Mouse (Mus musculus) urinary bladder, postnatal 10 days (tissue): ENCODE measurements around the gene Slc35a1.
A peak's percentile ranks its signal among the peaks of the same experiment; 100 is the strongest.
"Not testable (repeated sequence)": the region's sequence is repeated elsewhere in the genome, so short reads cannot be mapped to it uniquely, and the experiment has no call there.

Experiments used
- DNase-seq: peaks from one replicate; pipeline ENCODE4 v3.0.0; 2022; ENCODE audit warnings: low spot score

Slc35a1 gene

DNA sequence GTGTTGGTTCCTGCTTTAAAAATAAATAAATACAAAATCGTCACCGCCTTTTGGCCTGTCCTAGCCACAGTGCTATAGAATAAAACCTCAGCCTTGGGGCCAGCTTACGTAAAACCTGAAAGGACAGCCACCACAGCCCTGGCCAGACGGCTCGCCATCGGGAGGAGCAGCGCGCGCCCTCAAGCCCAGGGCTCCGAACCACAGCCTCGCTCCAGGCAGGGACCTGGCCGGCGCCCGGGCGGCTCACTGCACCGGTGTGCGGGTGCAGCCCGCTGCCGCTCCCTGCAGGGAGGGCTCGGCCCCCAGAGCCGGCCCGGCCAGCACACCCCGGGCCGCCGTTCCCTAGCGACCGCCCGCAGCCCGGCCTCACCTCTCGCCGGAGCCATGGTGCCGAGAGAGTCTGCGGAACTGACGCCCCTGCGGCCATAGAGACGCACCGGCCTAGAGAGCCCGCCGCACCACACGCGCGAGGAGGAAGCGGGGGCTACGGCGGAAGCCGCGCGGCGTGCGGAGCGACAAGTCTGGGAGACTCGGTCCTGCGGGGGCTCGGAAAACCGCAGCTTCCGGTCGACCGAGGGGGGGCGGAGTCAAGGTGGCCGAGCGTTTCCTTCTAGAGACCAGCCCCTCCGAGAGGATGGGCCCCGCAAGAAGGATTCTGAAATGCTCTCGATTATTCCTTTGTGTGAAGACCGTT, at the start of gene Slc35a1:
Gene Slc35a1, minus strand, starts transcription at position 565 of the 694 bp plus-strand sequence.
- DNase-seq: peak; percentile 73

DNA sequence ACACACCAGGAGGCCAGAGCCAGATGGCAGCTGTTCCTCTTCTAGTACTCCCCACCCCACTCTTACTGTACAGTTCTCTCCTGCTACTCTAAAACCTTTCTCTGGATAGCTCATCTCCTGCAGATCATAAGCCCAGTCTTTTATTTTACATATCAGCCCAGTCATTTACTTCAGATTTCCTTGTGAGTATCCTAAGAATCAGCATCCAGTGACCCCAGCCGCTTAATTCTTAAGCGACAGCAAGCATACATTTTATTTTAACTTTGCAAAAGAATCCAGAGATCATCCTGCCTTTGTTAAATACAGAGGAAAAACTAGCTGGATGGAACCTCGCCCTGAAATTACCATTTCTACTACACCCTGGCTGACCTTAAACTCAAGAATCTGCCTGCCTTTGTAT, 47.2 kb upstream of the Slc35a1 start:
- DNase-seq: no peak

DNA sequence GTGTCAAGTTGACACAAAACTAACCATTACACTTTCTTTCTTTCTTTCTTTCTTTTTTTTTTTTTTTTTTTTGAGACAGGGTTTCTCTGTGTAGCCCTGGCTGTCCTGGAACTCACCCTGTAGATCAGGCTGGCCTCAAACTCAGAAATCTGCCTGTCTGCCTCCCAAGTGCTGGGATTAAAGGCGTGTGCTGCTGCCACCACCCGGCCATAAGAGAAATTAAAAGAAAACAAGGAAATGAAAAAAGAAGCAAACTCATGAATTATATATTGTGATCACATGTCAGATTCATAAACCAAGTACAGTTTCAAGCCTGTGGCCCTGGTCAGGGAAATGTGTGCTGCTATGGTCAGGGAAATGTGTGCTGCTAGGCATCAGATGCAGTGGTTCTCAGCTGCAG, 46.2 kb upstream of the Slc35a1 start:
- DNase-seq: not testable (repeated sequence)

DNA sequence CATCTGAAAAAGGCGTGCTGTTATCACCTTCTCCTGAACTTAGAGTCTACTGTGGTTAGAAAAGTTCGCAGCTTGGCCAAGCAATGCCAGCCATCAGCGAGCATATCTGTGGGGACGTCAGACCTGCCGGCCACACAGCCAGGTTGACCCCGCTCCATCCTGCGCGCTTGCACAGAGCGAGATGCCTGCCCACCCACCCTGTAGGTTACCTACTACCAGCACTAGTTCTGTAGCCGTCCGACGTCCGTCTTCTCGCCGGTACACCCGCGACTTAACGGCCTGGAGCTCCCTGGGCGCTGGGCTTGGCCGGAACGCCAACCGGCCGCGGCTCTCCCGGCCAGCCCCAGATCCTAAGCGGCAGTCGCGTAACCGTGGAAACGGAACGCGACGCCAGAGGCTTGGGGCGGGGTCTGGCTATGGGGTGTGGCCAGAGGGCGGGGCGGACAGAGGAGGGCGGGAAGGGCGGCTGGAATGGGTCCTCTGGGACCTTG, 42.7 kb upstream of the Slc35a1 start, which contains the start of gene Cfap206:
Gene Cfap206, minus strand, starts transcription at position 356 of the 491 bp plus-strand sequence.
- DNase-seq: no peak

DNA sequence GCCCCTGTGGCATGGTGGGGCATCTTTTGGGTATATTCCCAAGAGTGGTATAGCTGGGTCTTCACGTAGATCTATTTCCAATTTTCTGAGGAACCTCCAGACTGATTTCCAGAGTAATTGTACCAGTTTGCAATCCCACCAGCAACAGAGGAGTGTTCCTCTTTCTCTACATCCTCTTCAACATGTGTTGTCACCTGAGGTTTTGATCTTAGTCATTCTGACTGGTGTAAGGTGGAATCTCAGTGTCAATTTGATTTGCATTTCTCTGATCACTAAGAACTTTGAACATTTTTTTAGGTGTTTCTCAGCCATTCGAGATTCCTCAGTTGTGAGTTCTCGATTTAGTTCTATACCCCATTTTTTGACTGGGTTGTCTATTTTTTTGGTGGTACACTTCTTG, 38.5 kb upstream of the Slc35a1 start:
- not testable (repeated sequence) for DNase-seq

DNA sequence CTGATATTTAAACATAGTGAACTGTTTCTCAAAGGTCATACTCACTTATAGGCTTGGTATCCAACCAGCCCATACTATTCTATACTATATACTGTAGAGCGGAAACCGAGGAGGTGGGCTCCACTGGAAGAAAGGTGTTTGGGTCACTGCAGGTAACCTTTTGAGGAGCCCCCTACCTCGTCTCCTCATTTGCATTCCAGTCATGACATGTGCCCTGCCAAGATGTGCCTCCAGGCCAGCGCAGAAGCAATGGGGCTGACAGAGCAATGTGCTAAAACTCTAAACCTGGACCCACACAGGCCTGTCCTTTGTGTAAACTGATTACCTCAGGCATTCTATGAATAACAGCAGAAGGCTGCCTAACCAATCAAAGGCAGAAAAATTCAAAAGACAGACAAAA, 37.1 kb upstream of the Slc35a1 start:
- no peak for DNase-seq

DNA sequence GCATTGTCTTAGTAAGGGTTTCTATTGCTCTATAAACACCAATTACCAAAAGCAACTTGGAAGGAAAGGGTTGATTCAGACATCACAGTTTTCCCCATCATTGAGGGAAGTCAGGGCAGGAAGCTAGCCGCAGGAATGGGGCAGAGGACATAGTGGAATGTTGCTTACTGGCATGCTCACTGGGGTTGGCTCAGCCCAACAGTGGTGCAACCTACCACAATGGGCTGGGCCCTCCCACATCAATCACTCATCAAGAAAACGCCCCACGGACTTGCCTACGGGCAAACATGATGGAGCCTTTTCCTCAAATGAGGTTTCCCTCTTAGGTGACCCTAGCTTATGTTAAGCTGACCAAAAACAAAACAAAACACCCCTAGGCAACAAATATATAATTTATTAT, 35.9 kb upstream of the Slc35a1 start:
- DNase-seq: no peak

DNA sequence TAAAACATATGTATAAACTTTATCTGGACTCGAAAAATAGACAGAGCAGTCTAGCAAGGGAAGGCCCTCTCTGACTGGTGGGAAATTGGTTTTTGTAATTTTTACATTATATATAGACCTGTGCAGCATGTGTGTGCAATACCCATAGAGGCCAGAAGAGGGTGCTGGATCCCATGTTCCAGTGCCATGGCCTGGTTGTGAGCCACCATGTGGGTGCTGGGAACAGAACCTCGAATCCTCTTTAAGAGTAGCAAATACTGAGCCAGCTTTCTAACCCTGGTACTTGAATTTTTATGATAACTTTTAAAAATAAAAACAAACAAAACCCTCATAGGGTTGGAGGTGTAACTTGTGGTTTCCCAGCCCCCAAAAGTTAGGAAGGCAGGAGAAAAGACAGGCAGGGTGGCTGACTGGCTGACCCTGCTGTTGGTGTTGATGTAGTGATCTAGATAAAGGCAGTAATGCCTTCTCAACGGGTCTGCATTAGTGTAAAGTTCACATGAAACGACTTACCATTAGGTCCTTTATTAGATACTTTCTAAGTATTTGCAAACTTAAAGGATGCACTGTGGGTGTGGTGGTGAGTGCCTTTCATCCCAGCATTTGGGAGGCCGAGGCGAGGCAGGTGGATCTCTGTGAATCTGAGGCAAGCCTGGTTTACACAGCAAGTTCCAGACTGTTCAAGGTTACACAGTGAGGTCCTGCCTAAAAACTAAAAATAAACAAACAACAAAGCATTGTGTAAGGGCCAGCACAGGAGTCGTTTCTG, 33.1 kb upstream of the Slc35a1 start:
- DNase-seq: no peak

DNA sequence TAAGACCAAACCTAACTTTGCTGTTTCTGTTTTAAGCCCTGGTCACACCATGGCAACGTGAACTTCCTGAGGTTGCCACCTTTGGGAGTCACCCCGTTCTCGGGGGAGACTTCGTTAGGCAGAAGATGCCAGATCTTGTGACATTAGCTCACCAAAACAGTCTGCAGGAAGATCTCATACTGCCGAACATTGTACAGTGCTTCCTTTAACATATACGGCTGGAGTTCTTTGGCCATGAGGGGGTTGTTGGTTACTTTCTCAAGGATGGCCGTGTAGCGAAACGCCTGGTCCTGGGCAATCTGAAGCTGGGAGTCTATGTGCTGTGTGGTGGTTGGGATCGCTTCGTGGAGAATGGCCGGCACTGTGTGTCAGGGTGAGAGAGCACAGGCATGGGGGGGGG, 32.2 kb upstream of the Slc35a1 start:
- DNase-seq: no peak

DNA sequence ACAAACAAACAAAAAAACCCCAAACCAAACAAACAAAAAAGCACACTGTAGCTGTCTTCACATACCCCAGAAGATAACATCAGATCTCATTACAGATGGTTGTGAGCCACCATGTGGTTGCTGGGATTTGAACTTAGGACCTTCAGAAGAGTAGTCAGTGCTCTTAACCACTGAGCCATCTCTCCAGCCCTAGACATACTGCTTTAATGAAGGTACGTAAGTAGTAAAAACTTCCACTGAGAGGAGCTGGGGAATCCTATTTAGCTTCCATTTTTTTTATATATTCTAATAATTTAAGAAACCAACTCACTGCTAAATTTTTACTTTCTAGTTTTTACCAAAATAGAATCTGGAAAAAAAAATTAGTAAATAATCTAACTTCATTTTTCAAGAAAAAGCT, 27.8 kb upstream of the Slc35a1 start:
- no peak for DNase-seq

DNA sequence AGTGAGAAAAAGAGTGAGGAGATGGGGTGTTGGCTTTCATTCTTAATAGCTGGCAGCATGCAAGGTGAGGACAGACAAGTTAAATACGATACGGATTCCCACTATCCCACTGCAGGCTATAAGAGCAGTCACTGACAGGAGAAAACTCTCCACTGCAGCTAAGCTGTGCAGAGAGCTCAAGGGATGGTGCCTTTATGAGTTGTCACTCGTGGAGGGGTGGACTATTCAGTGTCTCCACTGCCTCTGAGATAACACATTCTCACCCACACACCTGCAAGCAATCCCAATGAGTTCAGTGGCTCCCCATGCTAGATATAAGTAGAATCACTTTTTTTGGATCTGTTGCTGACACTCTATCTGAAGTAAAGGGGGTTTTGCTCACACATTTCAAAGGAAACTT, 20.9 kb upstream of the Slc35a1 start:
- no peak for DNase-seq

DNA sequence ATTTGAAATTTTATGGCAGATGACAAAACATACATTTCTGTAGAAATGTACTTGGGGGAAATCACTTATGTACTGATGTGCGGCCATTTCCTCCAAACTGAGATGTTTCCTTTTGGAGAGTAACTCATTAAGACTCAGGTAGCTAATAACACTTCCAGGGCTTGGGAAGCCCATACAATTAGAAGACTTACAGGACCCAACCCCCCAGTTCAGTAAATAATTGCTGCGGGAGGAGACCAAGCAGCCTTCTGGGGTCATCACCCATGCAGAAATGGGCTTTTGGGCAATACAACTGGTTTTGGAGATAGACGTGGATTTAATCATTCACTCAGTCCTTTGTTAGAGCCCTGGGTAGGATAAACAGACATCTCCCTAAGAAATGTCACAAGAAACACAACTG, 20.0 kb upstream of the Slc35a1 start:
- DNase-seq: no peak

DNA sequence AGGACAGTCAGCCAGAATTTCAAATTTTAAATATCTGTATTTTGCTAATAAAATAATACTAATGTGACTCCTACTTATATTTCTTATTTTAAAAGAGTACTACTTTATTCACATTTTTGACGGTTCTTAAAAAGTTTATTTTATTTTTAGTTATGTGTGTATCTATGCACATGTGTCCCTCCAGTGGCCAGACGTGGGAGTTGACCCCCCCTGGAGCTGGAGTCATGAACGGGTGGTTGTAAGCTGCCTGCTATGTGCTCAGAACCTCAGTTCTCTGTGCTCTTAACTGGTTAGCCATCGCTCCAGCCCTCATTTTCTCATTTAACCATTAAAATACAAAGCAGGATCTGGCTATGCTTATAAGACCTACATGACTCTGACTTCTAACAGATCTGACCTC, 15.8 kb upstream of the Slc35a1 start:
- DNase-seq: no peak

DNA sequence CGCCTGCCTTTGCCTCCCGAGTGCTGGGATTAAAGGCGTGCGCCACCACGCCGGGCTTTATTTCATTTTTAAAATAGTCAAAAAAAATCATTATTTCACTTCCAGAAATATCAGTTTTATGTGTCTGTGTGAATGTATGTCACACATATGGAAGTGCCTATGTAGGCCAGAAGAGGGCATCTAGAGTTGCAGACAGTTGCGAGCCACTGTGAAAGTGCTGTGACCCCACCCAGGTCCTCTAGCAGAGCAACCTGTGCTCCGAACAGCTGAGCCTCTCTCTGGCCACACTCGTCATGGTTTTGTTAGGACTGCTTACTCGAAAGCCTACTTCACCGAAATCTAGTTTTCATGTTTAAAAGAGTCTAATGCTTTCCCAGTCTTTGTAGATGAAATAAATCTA, 15.0 kb upstream of the Slc35a1 start:
- DNase-seq: no peak

DNA sequence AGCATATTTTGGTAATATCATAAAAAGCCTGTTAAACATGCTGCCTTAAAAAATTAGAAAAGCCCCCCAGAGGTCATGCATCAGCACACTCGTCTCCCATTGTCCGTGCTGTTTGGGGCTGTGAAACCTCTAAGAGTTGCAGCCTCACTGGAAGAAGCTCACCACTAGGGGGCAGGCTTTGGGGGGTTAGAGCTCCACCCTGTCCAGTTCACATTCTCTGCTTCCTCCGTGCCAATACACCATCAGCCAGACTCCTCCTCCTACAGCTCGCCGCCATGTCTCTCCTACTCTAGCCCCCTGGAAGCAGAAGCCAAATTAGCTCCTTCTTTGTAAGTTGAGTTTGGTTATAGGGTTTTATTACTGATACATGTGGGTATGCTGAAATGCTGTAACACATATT, 14.3 kb upstream of the Slc35a1 start:
- no peak for DNase-seq

DNA sequence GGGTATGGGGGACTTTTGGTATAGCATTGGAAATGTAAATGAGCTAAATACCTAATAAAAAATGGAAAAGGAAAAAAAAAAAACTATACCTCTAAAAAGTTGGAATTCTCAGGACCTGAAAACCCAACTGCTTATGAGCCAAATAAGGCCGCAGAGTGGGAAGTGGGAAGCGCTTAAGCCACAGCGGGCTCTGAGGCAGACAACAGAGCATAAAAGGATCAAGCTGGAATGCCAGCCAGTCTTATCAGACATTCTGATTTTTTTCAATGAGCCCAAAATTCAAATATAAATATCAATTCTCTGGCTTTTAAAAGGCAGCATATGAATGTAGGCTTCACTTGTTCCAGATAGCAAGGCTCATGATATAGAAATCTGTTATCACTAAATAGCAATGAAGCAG, 783 bp upstream of the Slc35a1 start:
- DNase-seq: no peak

DNA sequence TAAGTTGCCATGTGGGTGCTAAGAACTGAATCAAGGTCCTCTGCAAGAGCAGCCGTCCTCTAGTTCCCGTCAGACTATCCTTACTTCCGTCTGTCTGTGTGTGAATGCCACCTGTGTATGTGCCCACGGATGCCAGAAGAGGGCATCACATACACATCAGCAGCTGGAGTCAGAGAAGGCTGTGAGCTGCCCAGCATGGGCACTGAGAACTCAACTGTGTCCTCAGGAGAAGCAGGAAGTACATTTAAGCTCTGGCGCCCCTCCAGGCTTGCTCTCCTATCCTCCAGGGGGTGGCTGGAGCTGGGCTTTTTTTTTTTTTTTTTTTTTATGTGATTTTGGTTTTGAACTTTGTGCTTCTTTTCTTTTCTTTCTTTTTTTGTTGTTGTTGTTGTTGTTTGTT, 6.7 kb downstream of the Slc35a1 start:
- no peak for DNase-seq

DNA sequence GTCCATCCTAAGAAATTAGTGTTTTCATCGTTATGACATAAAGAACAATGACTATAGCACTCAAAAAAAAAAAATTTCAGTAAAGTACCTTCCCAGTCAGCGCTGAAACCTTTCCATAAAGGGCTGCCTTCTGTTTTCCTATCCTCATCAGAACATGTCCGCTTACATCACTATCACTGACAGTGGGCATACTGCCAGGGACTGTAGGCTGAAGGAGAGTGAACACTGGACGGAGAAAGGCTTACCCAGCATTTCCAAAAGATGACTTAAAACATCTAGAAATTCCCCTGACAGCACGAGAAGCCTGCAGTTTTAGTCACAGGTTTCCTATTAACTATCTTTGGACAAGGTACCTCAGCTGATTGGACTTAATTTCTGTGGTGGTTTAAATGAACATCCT, 13.5 kb downstream of the Slc35a1 start:
- no peak for DNase-seq

DNA sequence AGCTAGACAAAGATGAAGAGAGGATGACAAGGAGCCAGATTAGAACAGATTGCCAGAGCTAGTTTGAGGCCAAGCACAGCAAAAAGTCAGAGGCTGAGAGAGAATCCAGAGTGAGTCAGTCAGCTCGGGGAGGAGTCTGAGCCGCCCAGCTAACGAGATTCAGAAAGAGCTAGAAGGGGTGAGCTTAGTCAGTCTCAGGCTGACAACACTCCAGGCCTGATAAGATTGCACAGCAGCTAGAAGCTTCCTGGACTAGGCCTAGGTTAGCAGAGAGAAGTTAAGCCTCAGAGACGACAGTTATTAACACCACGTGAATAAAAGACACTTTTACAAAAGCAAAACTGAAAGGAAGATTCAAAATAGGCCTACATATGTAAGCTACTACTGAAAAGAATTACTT, 19.3 kb downstream of the Slc35a1 start:
- DNase-seq: no peak

DNA sequence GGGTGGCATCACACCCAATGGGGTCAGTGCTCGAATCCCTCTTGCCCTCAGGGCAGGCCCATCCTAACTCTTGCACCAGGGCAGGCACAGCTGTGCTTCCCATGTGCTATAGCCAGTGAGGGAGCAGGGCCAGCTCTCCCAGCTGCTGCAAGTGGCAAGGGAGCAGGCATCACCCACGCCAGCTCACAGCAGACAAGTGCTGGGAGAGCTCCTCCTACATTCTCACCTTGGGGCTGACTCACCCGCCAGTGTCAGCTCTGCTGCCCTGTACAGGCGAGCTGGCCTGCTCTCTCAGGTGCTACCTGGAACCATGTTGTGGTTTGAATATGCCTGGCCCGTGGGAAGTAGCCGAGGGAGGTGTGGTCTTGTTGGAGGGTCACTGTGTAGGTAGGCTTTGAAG, 25.3 kb downstream of the Slc35a1 start:
- no peak for DNase-seq

DNA sequence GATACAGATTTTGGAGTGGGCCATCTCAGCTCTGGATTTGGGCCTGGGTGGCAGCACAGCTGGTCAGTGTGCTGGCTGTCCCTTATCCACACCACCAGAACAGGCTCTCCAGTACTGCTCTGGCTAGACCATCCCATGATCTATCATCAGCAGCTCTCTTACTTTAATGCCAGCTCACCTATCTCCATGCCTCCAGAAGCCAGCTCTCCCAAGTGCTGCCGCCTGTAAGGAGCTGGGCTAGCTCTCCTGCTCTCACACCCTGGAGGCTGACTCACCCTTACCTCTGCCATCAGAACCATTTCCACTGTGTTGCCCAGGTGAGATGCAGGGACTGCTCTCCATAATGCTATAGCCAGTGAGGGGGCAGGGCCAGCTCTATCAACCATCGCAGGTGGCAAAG, 25.7 kb downstream of the Slc35a1 start:
- no peak for DNase-seq

DNA sequence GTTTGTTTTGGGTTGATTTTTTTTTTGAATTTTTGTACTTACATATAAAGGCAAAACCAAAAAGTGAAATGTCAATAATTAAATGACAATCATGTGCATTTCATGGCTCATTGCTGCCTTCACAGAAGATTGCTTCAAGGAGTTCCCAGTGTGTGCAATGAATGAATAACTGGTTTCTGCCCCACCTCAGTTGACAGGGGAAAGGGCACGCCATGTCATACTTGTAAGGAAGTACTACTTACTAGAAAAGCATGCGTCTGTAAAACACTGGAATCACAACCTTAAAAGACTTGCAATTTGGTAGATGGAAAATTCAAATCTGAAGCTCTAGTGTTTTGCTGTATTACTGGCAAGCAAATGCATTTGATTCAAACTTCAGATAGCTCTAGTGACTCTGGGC, 28.2 kb downstream of the Slc35a1 start:
- DNase-seq: no peak

DNA sequence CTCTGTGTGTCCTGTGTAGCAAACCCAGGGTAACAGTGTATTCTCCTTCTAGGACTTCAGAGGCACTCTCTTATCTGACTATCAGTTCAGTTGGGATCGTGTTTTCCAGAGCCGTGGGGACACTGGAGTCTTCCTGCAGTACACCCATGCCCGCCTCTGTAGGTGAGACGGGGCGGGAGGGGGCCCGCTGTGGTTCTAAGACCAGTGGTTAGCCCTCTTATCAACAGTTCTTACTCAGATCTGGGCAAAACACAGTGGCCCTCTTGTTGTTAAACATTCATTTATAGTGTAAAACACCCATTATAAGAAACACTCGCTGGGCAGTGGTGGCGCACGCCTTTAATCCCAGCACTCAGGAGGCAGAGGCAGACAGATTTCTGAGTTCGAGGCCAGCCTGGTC, 31.1 kb downstream of the Slc35a1 start:
- no peak for DNase-seq

DNA sequence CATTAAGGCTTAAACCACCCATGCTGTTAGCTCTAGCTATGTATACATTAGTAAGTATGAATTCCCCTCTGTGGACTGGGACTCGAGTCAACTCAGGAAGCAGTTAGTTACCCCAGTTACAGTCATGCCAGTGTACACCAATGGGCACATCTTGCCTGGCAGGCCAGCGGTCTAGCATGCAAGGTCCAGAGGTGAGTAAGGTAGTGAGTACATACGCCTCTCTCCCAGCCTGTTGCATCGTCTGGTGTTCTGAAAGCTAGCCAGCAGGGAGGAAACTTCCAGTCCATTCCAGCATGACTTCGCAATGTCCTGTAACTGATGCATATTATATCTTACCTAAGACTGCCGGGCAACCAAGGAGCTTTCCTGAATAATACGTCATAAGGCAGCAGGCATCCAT, 34.1 kb downstream of the Slc35a1 start:
- no peak for DNase-seq
